Mouse (Mus musculus): Measurements from ENCODE around the gene Kif11. TPM values are rescaled to one million over a fixed set of nuclear protein-coding genes. Genes with fewer than 3 reads are reported as not detected.
A peak's percentile ranks its signal among the peaks of the same experiment; 100 is the strongest.

Kif11 gene
- polyA plus RNA-seq (2016; fragmentation: Nextera tagmentation; extraction: Ambion mirVana) = 78.1 and 79.3 TPM in 2 replicates

- H3K9ac ChIP-seq (replicated peaks) = peak within 1 kb of the TSS; percentile 78
- no peaks in the 10 kb centered on the region for H3K36me3 ChIP-seq
- no peaks in the 10 kb centered on the region for H3K27me3 ChIP-seq
- H3K27ac ChIP-seq (replicated peaks) = peak within 1 kb of the TSS; percentile 96
- ATAC-seq (ENCODE audit: low FRiP score, low read depth) = peak; percentile 100
- peak within 1 kb of the TSS; percentile 56 for H3K4me2 ChIP-seq (replicated peaks)
- WGBS = under 1% methylated on average over 73 of the region's 73 CpGs
- no peaks in the 10 kb centered on the region for H3K9me3 ChIP-seq
- H3K4me1 ChIP-seq = peaks cover 31% of the 10 kb centered on the region
- peak within 1 kb of the TSS; percentile 94 for H3K4me3 ChIP-seq
Measured at GRCm38 (mm10) chr19:37375755-37376615, at the start of gene Kif11. TSS of gene Kif11 (plus strand) at chr19:37376403.

GRCm38 (mm10) chr19:37327216-37327615 is 49.0 kb upstream of the Kif11 start:
- H3K27me3 ChIP-seq = no peaks in the 10 kb centered on the region
- no peak for ATAC-seq (ENCODE audit: low FRiP score, low read depth)
- H3K27ac ChIP-seq (replicated peaks) = no peak overlapping the region
- H3K9ac ChIP-seq (replicated peaks) = no peak overlapping the region
- H3K4me2 ChIP-seq (replicated peaks) = no peak overlapping the region
- no peaks in the 10 kb centered on the region for H3K9me3 ChIP-seq
- H3K36me3 ChIP-seq = peaks cover 22% of the 10 kb centered on the region
- H3K4me3 ChIP-seq = no peak overlapping the region
- WGBS = 93% methylated on average over 5 of the region's 5 CpGs
- H3K4me1 ChIP-seq = no peaks in the 10 kb centered on the region

- Histone ChIP-seq H3K4me3 (no peak overlapping the region), H3K9ac (replicated peaks) (no peak overlapping the region), H3K27me3 (no peaks in the 10 kb centered on the region), H3K4me1 (no peaks in the 10 kb centered on the region), H3K36me3 (peaks cover 10% of the 10 kb centered on the region), H3K9me3 (no peaks in the 10 kb centered on the region), H3K27ac (replicated peaks) (no peak overlapping the region), H3K4me2 (replicated peaks) (no peak overlapping the region)
- WGBS = 94% methylated on average over 4 of the region's 4 CpGs
- ATAC-seq (ENCODE audit: low FRiP score, low read depth) = no peak
Measured at GRCm38 (mm10) chr19:37332726-37333125, 43.5 kb upstream of the Kif11 start.

- H3K9ac ChIP-seq (replicated peaks) = no peak overlapping the region
- H3K4me1 ChIP-seq = no peaks in the 10 kb centered on the region
- H3K4me3 ChIP-seq = no peak overlapping the region
- ATAC-seq (ENCODE audit: low FRiP score, low read depth) = no peak
- H3K27me3 ChIP-seq = no peaks in the 10 kb centered on the region
- peaks cover 4% of the 10 kb centered on the region for H3K36me3 ChIP-seq
- WGBS = 98% methylated on average over 5 of the region's 5 CpGs
- H3K27ac ChIP-seq (replicated peaks) = no peak overlapping the region
- no peaks in the 10 kb centered on the region for H3K9me3 ChIP-seq
- H3K4me2 ChIP-seq (replicated peaks) = no peak overlapping the region
Measured at GRCm38 (mm10) chr19:37333357-37333756, 42.8 kb upstream of the Kif11 start.

GRCm38 (mm10) chr19:37335392-37335791 is 40.8 kb upstream of the Kif11 start:
- WGBS = 89% methylated on average over 1 of the region's 1 CpGs
- no peaks in the 10 kb centered on the region for H3K4me1 ChIP-seq
- ATAC-seq (ENCODE audit: low FRiP score, low read depth) = no peak
- H3K4me2 ChIP-seq (replicated peaks) = no peak overlapping the region
- H3K9ac ChIP-seq (replicated peaks) = no peak overlapping the region
- H3K9me3 ChIP-seq = no peaks in the 10 kb centered on the region
- no peak overlapping the region for H3K4me3 ChIP-seq
- H3K27ac ChIP-seq (replicated peaks) = no peak overlapping the region
- no peaks in the 10 kb centered on the region for H3K27me3 ChIP-seq
- no peaks in the 10 kb centered on the region for H3K36me3 ChIP-seq

- Histone ChIP-seq H3K9me3 (no peaks in the 10 kb centered on the region), H3K4me1 (no peaks in the 10 kb centered on the region), H3K4me2 (replicated peaks) (no peak within 1 kb of the TSS), H3K27me3 (no peaks in the 10 kb centered on the region), H3K27ac (replicated peaks) (no peak within 1 kb of the TSS), H3K36me3 (no peaks in the 10 kb centered on the region), H3K9ac (replicated peaks) (no peak within 1 kb of the TSS), H3K4me3 (no peak within 1 kb of the TSS)
- 80% methylated on average over 4 of the region's 4 CpGs for WGBS
- no peak for ATAC-seq (ENCODE audit: low FRiP score, low read depth)
Measured at GRCm38 (mm10) chr19:37337752-37338151, 38.5 kb upstream of the Kif11 start, which contains the start of gene Ide. TSS of gene Ide (minus strand) at chr19:37337852.

GRCm38 (mm10) chr19:37340495-37340894 is 35.7 kb upstream of the Kif11 start:
- no peaks in the 10 kb centered on the region for H3K4me1 ChIP-seq
- WGBS = 87% methylated on average over 5 of the region's 5 CpGs
- H3K4me2 ChIP-seq (replicated peaks) = no peak overlapping the region
- no peaks in the 10 kb centered on the region for H3K27me3 ChIP-seq
- no peak overlapping the region for H3K9ac ChIP-seq (replicated peaks)
- no peaks in the 10 kb centered on the region for H3K9me3 ChIP-seq
- no peak overlapping the region for H3K4me3 ChIP-seq
- no peak overlapping the region for H3K27ac ChIP-seq (replicated peaks)
- ATAC-seq (ENCODE audit: low FRiP score, low read depth) = no peak
- H3K36me3 ChIP-seq = no peaks in the 10 kb centered on the region

GRCm38 (mm10) chr19:37340931-37341330 is 35.3 kb upstream of the Kif11 start:
- H3K9me3 ChIP-seq = no peaks in the 10 kb centered on the region
- no peaks in the 10 kb centered on the region for H3K27me3 ChIP-seq
- H3K27ac ChIP-seq (replicated peaks) = no peak overlapping the region
- no peak overlapping the region for H3K4me3 ChIP-seq
- H3K4me1 ChIP-seq = no peaks in the 10 kb centered on the region
- ATAC-seq (ENCODE audit: low FRiP score, low read depth) = no peak
- 86% methylated on average over 5 of the region's 5 CpGs for WGBS
- H3K9ac ChIP-seq (replicated peaks) = no peak overlapping the region
- no peaks in the 10 kb centered on the region for H3K36me3 ChIP-seq
- H3K4me2 ChIP-seq (replicated peaks) = no peak overlapping the region

GRCm38 (mm10) chr19:37343899-37344298 is 32.3 kb upstream of the Kif11 start:
- no peak overlapping the region for H3K27ac ChIP-seq (replicated peaks)
- whole genome bisulfite sequencing = 91% methylated on average over 5 of the region's 5 CpGs
- H3K4me2 ChIP-seq (replicated peaks) = no peak overlapping the region
- H3K9ac ChIP-seq (replicated peaks) = no peak overlapping the region
- no peaks in the 10 kb centered on the region for H3K27me3 ChIP-seq
- ATAC-seq (ENCODE audit: low FRiP score, low read depth) = no peak
- no peaks in the 10 kb centered on the region for H3K9me3 ChIP-seq
- H3K4me3 ChIP-seq = no peak overlapping the region
- H3K4me1 ChIP-seq = no peaks in the 10 kb centered on the region
- no peaks in the 10 kb centered on the region for H3K36me3 ChIP-seq

- Histone ChIP-seq H3K4me2 (replicated peaks) (no peak overlapping the region), H3K4me1 (no peaks in the 10 kb centered on the region), H3K9ac (replicated peaks) (no peak overlapping the region), H3K9me3 (no peaks in the 10 kb centered on the region), H3K27ac (replicated peaks) (no peak overlapping the region), H3K36me3 (0 out of 2 replicates have a peak, but pooled peaks cover 2% of the 10 kb centered on the region), H3K4me3 (no peak overlapping the region), H3K27me3 (no peaks in the 10 kb centered on the region)
- ATAC-seq (ENCODE audit: low FRiP score, low read depth) = no peak
- 89% methylated on average over 3 of the region's 3 CpGs for WGBS
Measured at GRCm38 (mm10) chr19:37346258-37346657, 29.9 kb upstream of the Kif11 start.

- Histone ChIP-seq H3K27me3 (no peaks in the 10 kb centered on the region), H3K9ac (replicated peaks) (no peak overlapping the region)
- WGBS = 86% methylated on average over 10 of the region's 10 CpGs
Measured at GRCm38 (mm10) chr19:37348331-37348730, 27.9 kb upstream of the Kif11 start.

GRCm38 (mm10) chr19:37348952-37349351 is 27.3 kb upstream of the Kif11 start:
- no peak for ATAC-seq (ENCODE audit: low FRiP score, low read depth)
- H3K4me2 ChIP-seq (replicated peaks) = no peak overlapping the region
- no peaks in the 10 kb centered on the region for H3K27me3 ChIP-seq
- H3K4me1 ChIP-seq = no peaks in the 10 kb centered on the region
- no peaks in the 10 kb centered on the region for H3K9me3 ChIP-seq
- H3K4me3 ChIP-seq = no peak overlapping the region
- H3K9ac ChIP-seq (replicated peaks) = no peak overlapping the region
- 0 out of 2 replicates have a peak, but pooled peaks cover 9% of the 10 kb centered on the region for H3K36me3 ChIP-seq
- no peak overlapping the region for H3K27ac ChIP-seq (replicated peaks)

More at GRCm38 (mm10) chr19:37348331-37348730, 27.9 kb upstream of the Kif11 start:
- H3K36me3 ChIP-seq = 0 out of 2 replicates have a peak, but pooled peaks cover 9% of the 10 kb centered on the region
- H3K9me3 ChIP-seq = no peaks in the 10 kb centered on the region
- no peak overlapping the region for H3K27ac ChIP-seq (replicated peaks)
- no peak for ATAC-seq (ENCODE audit: low FRiP score, low read depth)
- no peak overlapping the region for H3K4me3 ChIP-seq
- H3K4me1 ChIP-seq = no peaks in the 10 kb centered on the region
- H3K4me2 ChIP-seq (replicated peaks) = no peak overlapping the region
